Mouse (Mus musculus): ENCODE results near the gene Zcchc4. TPM values are rescaled to one million over a fixed set of nuclear protein-coding genes. Genes with fewer than 3 reads are reported as not detected.

Gene Zcchc4
- polyA plus RNA-seq, 1 experiment from 2014 or later, result 11.2 TPM

DNA sequence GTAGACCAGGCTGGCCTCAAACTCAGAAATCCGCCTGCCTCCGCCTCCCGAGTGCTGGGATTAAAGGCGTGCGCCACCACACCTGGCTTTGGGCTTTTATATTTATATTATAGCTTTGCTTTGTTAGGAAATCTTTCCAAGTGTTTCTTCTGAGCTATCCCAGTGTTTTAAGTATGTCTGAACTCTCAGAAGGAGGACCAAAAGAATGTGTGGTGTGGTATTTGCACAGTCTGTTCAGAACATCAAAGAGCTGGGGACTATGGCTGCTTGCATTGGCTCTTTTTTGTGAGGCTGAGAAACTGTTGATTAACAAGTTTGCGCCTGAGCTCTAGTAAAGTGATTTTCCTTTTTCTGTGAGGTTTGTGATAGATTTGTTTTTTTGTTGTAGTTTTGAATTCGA lies 69.1 kb downstream of the Zcchc4 start:
- WGBS, result 91% methylated on average over 7 of the region's 7 CpGs
- ATAC-seq (replicated peaks; ENCODE audit: extremely low read depth, insufficient read depth, low FRiP score), result no peak
- H3K36me3 ChIP-seq (ENCODE audit: control insufficient read depth, insufficient read depth), result peaks cover 59% of the 10 kb centered on the region
- no peak overlapping the region for H3K27ac ChIP-seq (ENCODE audit: low read length)
- H3K9ac ChIP-seq (ENCODE audit: low read length), result no peak overlapping the region
- H3K4me3 ChIP-seq (ENCODE audit: low read length), result no peak overlapping the region
- H3K9me3 ChIP-seq (replicated peaks; ENCODE audit: control insufficient read depth, low read length), result no peaks in the 10 kb centered on the region
- no peaks in the 10 kb centered on the region for H3K4me1 ChIP-seq (ENCODE audit: control insufficient read depth, insufficient read depth, low read length)
- no peak overlapping the region for H3K4me2 ChIP-seq (ENCODE audit: low read depth, low read length)
- H3K27me3 ChIP-seq (ENCODE audit: control insufficient read depth, insufficient read depth, low read length), result no peaks in the 10 kb centered on the region

DNA sequence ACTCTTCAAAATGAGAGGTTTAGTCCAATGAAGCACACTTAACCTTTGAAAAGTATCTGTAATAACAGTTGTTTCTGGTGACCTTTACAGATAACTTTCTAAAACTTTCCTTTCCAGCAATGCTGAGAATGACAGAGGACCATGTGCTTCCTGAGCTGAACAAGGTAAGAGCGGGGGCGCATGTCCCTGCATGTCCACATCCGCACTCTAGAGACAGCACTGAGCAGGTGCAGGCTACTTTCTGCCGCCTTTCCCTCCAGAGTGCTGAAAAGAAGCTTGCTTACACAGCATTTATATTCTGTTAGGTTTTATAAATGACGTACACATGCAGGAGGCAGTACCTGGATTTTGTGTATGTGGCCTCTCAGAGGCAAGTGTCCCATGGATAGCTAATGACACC lies 80.5 kb downstream of the Zcchc4 start:
- no peak overlapping the region for H3K4me3 ChIP-seq (ENCODE audit: low read length)
- H3K27me3 ChIP-seq (ENCODE audit: control insufficient read depth, insufficient read depth, low read length), result no peaks in the 10 kb centered on the region
- H3K9me3 ChIP-seq (replicated peaks; ENCODE audit: control insufficient read depth, low read length), result no peaks in the 10 kb centered on the region
- H3K27ac ChIP-seq (ENCODE audit: low read length), result no peak overlapping the region
- H3K4me1 ChIP-seq (ENCODE audit: control insufficient read depth, insufficient read depth, low read length), result no peaks in the 10 kb centered on the region
- H3K9ac ChIP-seq (ENCODE audit: low read length), result no peak overlapping the region
- no peak for ATAC-seq (replicated peaks; ENCODE audit: extremely low read depth, insufficient read depth, low FRiP score)
- WGBS, result 86% methylated on average over 5 of the region's 5 CpGs
- H3K36me3 ChIP-seq (ENCODE audit: control insufficient read depth, insufficient read depth), result peaks cover 47% of the 10 kb centered on the region
- no peak overlapping the region for H3K4me2 ChIP-seq (ENCODE audit: low read depth, low read length)

DNA sequence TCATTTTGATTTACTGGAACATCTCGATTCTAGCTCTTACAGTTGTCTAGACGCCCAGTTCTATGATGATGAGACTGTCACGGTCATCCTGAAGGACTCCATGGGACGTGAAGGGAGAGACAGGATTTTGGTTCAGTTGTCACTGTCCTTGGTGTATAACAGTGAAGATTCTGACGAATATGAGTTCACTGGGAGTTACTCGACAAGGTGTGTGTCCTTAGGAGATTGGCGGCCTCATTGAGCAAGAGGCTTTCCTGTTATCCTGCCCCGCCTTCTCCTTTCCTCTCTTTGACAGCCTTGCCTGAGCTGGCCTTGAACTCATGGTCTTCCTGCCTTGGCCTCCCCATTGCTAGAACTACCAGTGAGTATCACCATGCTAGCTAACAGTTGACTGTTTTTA lies 89.2 kb downstream of the Zcchc4 start:
- Histone ChIP-seq H3K9me3 (replicated peaks; ENCODE audit: control insufficient read depth, low read length) (no peaks in the 10 kb centered on the region), H3K27me3 (ENCODE audit: control insufficient read depth, insufficient read depth, low read length) (no peaks in the 10 kb centered on the region), H3K36me3 (ENCODE audit: control insufficient read depth, insufficient read depth) (peaks cover 64% of the 10 kb centered on the region), H3K9ac (ENCODE audit: low read length) (no peak overlapping the region), H3K4me3 (ENCODE audit: low read length) (no peak overlapping the region), H3K4me2 (ENCODE audit: low read depth, low read length) (no peak overlapping the region), H3K27ac (ENCODE audit: low read length) (no peak overlapping the region), H3K4me1 (ENCODE audit: control insufficient read depth, insufficient read depth, low read length) (peaks cover 8% of the 10 kb centered on the region; the same call in 1 of the 2 replicates)
- ATAC-seq (replicated peaks; ENCODE audit: extremely low read depth, insufficient read depth, low FRiP score), result no peak
- 86% methylated on average over 8 of the region's 8 CpGs for WGBS

DNA sequence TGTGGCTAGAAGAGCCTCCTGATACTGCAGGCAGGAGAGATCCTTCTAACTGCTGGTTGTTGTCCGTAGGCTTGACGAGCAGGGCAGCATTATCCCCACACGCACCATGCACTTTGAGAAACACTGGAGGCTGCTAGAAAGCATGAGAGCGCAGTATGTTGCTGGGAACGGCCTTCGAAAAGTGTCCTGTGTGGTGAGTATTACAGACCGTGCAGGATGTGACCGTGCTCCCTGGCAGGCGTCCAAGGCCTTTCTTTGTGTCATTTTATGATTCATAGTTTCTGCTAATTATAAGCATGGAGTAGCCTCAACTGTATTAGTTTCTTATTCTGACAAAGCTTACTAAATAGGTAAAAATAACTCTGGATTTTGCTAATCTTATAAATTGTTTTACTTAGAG lies 90.6 kb downstream of the Zcchc4 start:
- H3K36me3 ChIP-seq (ENCODE audit: control insufficient read depth, insufficient read depth), result peaks cover 56% of the 10 kb centered on the region
- peak overlapping the region; percentile 73 for H3K27ac ChIP-seq (ENCODE audit: low read length)
- peaks cover 8% of the 10 kb centered on the region; the same call in 1 of the 2 replicates for H3K4me1 ChIP-seq (ENCODE audit: control insufficient read depth, insufficient read depth, low read length)
- WGBS, result 39% methylated on average over 9 of the region's 9 CpGs
- ATAC-seq (replicated peaks; ENCODE audit: extremely low read depth, insufficient read depth, low FRiP score), result peak; percentile 60; the same call in 1 of the 2 replicates
- H3K4me2 ChIP-seq (ENCODE audit: low read depth, low read length), result no peak overlapping the region
- H3K4me3 ChIP-seq (ENCODE audit: low read length), result no peak overlapping the region
- H3K9ac ChIP-seq (ENCODE audit: low read length), result no peak overlapping the region
- no peaks in the 10 kb centered on the region for H3K9me3 ChIP-seq (replicated peaks; ENCODE audit: control insufficient read depth, low read length)
- H3K27me3 ChIP-seq (ENCODE audit: control insufficient read depth, insufficient read depth, low read length), result no peaks in the 10 kb centered on the region

DNA sequence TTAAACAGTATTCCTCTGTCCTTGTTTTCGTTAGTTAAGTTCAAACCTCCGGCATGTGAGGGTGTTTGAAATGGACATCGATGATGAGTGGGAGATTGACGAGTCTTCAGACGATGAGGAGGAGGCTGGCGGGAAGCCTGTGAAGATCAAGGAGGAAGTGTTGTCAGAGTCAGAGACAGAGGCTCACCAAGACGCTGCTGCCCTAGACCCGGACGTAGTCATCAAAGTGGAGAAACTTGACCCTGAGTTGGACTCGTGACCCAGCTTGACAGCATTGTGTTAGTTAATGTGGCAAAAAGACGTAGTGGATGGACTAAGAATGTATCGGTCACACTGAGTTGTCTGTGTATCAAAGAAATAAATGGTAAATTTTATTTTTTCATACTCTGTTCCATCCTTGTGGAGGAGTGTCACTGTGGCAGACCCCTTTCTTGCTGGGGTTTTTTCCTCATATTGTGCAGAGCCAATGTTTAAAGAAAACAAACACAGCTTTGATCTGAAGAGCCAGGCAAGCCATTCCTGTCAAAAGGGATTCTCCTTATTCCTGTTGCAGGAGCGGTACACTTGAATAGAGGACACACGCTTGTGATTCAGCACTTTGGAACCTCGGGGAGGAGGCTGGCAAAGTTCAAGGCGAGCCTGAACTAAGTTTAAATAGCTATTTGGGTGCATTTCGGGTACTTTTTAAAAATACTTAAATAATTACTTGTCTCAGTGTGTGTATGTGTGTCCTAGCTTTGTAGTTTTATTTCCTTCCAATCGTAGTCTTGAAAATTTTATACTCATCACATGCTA lies 91.3 kb downstream of the Zcchc4 start:
- 79% methylated on average over 18 of the region's 18 CpGs for WGBS
- H3K36me3 ChIP-seq (ENCODE audit: control insufficient read depth, insufficient read depth), result peaks cover 54% of the 10 kb centered on the region
- H3K27ac ChIP-seq (ENCODE audit: low read length), result peak overlapping the region; percentile 59; the same call in 1 of the 2 replicates
- H3K4me3 ChIP-seq (ENCODE audit: low read length), result no peak overlapping the region
- no peak overlapping the region for H3K4me2 ChIP-seq (ENCODE audit: low read depth, low read length)
- no peaks in the 10 kb centered on the region for H3K27me3 ChIP-seq (ENCODE audit: control insufficient read depth, insufficient read depth, low read length)
- peaks cover 8% of the 10 kb centered on the region; the same call in 1 of the 2 replicates for H3K4me1 ChIP-seq (ENCODE audit: control insufficient read depth, insufficient read depth, low read length)
- H3K9me3 ChIP-seq (replicated peaks; ENCODE audit: control insufficient read depth, low read length), result no peaks in the 10 kb centered on the region
- no peak overlapping the region for H3K9ac ChIP-seq (ENCODE audit: low read length)
- no peak for ATAC-seq (replicated peaks; ENCODE audit: extremely low read depth, insufficient read depth, low FRiP score)

DNA sequence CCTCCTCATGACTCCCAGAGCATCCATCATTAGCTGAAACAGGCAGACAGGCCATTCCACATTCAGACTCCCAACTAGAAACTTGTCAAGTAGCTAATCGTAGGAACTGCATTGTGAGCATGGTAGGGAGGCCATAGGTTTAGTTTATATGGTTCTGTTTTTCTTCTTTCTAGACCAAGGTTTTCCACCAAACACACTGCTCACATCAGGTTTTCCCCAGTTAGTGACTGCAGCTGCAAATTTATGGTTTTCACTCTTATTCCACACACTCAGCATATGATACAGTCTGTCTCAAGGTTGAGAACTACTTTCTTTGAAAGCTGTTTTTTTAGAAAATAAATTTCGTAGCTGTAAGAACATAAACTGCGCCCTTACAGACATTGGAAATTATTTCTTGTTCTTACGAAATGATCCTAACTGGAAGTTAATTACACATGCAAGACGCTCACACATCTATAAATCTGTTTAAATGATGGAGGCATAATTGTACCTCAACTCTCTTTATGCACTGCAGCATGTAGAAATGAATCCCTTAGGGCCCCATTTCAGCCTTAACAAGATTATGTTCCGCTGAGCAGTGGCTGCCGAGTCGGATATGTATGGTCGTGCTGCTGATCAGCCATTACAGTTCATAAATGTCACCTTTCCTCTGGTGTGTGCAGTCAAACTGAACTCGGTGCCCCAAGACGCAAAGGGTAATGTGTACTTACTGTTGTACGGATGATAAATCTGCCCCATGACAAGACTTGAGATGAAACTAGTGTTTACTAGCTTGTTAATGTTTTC lies 93.9 kb downstream of the Zcchc4 start:
- Histone ChIP-seq H3K4me3 (ENCODE audit: low read length) (no peak overlapping the region), H3K36me3 (ENCODE audit: control insufficient read depth, insufficient read depth) (peaks cover 38% of the 10 kb centered on the region), H3K27me3 (ENCODE audit: control insufficient read depth, insufficient read depth, low read length) (no peaks in the 10 kb centered on the region), H3K9me3 (replicated peaks; ENCODE audit: control insufficient read depth, low read length) (no peaks in the 10 kb centered on the region), H3K4me2 (ENCODE audit: low read depth, low read length) (no peak overlapping the region), H3K4me1 (ENCODE audit: control insufficient read depth, insufficient read depth, low read length) (peaks cover 8% of the 10 kb centered on the region; the same call in 1 of the 2 replicates), H3K9ac (ENCODE audit: low read length) (no peak overlapping the region), H3K27ac (ENCODE audit: low read length) (no peak overlapping the region)
- WGBS, result 87% methylated on average over 12 of the region's 12 CpGs
- no peak for ATAC-seq (replicated peaks; ENCODE audit: extremely low read depth, insufficient read depth, low FRiP score)

DNA sequence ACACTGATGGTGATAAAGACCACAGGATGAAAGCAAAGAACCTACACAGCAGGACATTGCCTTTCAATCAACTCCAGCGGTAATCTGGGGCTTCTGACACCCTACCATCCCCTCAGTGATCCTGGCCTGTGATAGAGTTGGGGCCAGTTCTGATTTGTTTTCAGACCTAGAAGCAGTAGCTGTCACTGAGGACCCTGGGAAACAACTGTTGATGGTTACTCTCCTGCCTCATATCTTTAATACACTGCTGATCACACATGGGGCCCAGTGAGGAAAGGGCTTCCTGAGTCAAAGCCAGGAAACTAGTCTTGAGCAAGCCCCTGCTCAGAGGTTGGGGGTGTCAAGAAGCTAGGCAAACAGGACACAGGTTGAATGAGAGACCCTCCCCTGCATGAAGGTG lies 96.3 kb downstream of the Zcchc4 start:
- Histone ChIP-seq H3K9ac (ENCODE audit: low read length) (no peak overlapping the region), H3K4me3 (ENCODE audit: low read length) (no peak overlapping the region), H3K27me3 (ENCODE audit: control insufficient read depth, insufficient read depth, low read length) (no peaks in the 10 kb centered on the region), H3K4me2 (ENCODE audit: low read depth, low read length) (no peak overlapping the region), H3K27ac (ENCODE audit: low read length) (no peak overlapping the region), H3K9me3 (replicated peaks; ENCODE audit: control insufficient read depth, low read length) (no peaks in the 10 kb centered on the region), H3K4me1 (ENCODE audit: control insufficient read depth, insufficient read depth, low read length) (no peaks in the 10 kb centered on the region), H3K36me3 (ENCODE audit: control insufficient read depth, insufficient read depth) (peaks cover 23% of the 10 kb centered on the region)
- ATAC-seq (replicated peaks; ENCODE audit: extremely low read depth, insufficient read depth, low FRiP score), result no peak
- WGBS, result 18% methylated on average over 1 of the region's 1 CpGs

DNA sequence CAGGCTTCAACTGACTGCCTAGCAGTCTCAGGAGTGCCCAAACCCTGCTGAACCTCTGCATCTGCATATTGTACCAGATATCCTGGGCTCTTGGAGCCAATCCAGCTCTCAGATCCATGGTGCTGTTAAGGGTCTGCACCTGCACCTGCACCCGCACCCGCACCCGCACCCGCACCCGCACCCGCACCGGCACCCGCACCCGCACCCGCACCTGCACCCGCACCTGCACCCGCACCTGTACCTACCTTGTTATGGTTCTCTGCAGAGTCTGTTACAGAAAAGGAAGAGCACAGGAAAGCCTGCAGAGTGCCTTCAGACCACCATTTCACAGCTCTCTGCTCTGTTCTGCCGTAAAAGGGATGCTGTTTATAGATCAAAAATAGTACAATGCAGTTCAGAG lies 96.8 kb downstream of the Zcchc4 start:
- Histone ChIP-seq H3K4me3 (ENCODE audit: low read length) (no peak overlapping the region), H3K27me3 (ENCODE audit: control insufficient read depth, insufficient read depth, low read length) (no peaks in the 10 kb centered on the region), H3K9ac (ENCODE audit: low read length) (no peak overlapping the region), H3K27ac (ENCODE audit: low read length) (no peak overlapping the region), H3K9me3 (replicated peaks; ENCODE audit: control insufficient read depth, low read length) (no peaks in the 10 kb centered on the region), H3K36me3 (ENCODE audit: control insufficient read depth, insufficient read depth) (peaks cover 19% of the 10 kb centered on the region), H3K4me1 (ENCODE audit: control insufficient read depth, insufficient read depth, low read length) (no peaks in the 10 kb centered on the region), H3K4me2 (ENCODE audit: low read depth, low read length) (no peak overlapping the region)
- no peak for ATAC-seq (replicated peaks; ENCODE audit: extremely low read depth, insufficient read depth, low FRiP score)
- 77% methylated on average over 13 of the region's 13 CpGs for WGBS
